Mouse (Mus musculus) olfactory bulb, adult 2 months (tissue): Measurements from ENCODE around the gene Mras.

ENCODE experiments used
- CTCF ChIP-seq: fragments of 200-500 bp; IDR thresholded peaks from 2 replicates; pipeline ENCODE4 v1.5.1; 2012; ENCODE audit warnings: low read depth, mild to moderate bottlenecking, low read length, moderate library complexity; ENCODE audit not compliant: insufficient read depth
- POLR2A ChIP-seq: fragments of 200-500 bp; IDR thresholded peaks from 2 replicates; pipeline ENCODE4 v1.6.1; 2012; ENCODE audit warnings: mild to moderate bottlenecking, low read depth, low read length, moderate library complexity; ENCODE audit not compliant: insufficient read depth

DNA sequence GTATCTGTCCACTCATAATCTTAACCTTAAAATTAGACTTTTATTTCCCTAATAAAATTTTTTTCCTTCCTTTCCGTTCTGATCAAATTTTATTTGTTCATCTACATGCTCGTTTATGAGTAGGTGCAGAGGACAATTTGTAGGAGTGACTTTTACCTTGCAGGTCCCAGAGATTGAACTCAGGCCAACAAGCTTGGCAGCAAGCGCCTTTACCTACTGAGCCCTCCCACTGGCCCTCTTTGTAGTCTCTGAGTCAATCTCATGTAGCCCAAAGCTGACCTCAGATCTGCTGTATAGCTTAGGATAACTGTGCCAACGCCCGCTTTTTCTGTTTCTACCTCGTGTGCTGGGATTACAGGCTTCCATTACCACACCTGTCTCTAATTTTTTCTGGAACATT is 5.2 kb downstream of the Mras start:
- TF ChIP-seq POLR2A: no peak
- no peak for TF ChIP-seq CTCF
